In the genomic region with DNA sequence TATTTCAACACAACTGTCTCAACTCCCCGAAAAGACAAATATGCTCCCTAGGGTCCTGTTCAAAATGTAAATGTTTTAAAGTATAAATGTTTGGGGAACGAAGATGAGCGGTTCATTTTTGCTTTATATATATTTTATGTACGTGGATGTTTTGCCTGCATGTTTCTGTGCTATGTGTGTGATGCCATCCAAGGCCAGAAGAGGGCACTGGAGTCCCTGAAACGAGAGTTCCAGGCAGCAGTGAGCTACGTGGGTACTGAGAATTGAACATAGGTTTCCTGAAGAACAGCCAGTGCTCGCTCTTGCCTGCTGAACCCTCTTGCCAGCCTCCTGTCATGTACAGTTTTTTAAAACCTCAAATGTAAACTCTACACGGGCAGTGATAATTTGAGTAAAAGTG, we compare ENCODE assay signal across 12 mouse cellular contexts.
A peak's percentile ranks its signal among the peaks of the same experiment; 100 is the strongest.
DNase-seq lines count a peak whose midpoint lies in the region; ATAC-seq and TF ChIP-seq lines count a peak whose summit lies in the region.
"Had no signal": no experiment of that assay in that cellular context is flagged by ENCODE, and none has a peak within 500 bp of the region (broad histone marks: within the 10 kb centered on the region; RNA-seq: fewer than 3 reads in every experiment).

No protein-coding gene starts in this region.

- no peak overlapping the region for H3K9ac ChIP-seq in hindbrain, postnatal 0 days (replicated peaks; ENCODE audit: low read length)
- no peak overlapping the region for H3K9ac ChIP-seq in hindbrain, embryonic 16.5 days (ENCODE audit: low read depth, low read length)
- no peak overlapping the region for H3K9ac ChIP-seq in forebrain, embryonic 15.5 days (replicated peaks)
- H3K9ac ChIP-seq: hindbrain, embryonic 12.5 days; liver, embryonic 13.5 days had no signal

- no peak overlapping the region for H3K27ac ChIP-seq in hindbrain, postnatal 0 days
- no peak overlapping the region for H3K27ac ChIP-seq in hindbrain, embryonic 16.5 days (ENCODE audit: low read depth, low read length)
- no peak overlapping the region for H3K27ac ChIP-seq in thymus, adult 2 months (ENCODE audit: control insufficient read depth, insufficient read depth, low read length)
- no peak overlapping the region for H3K27ac ChIP-seq in forebrain, embryonic 15.5 days (replicated peaks)
- H3K27ac ChIP-seq: hindbrain, embryonic 12.5 days; liver, embryonic 13.5 days had no signal

- no peak for DNase-seq in hindbrain, postnatal 0 days (ENCODE audit: low spot score)
- DNase-seq in thymus, adult 2 months = peak; percentile 12
- no peak for DNase-seq in thymus, adult 18-20 months
- peak; percentile 21 for DNase-seq in c-Kit-positive CD71-positive TER-119-positive erythroid progenitor cells, embryonic 14.5 days (ENCODE audit: low spot score)
- DNase-seq in thymus, postnatal 4 days = peak; percentile 47
- no peak for DNase-seq in heart, postnatal 14 days
- DNase-seq: cerebellum, adult 8-10 months; gastrocnemius, postnatal 14 days; liver, embryonic 13.5 days had no signal

- no peak for TF ChIP-seq POLR2A in thymus, adult 2 months (IDR thresholded peaks at IDR 0.05; ENCODE audit: control insufficient read depth, extremely low read depth, insufficient read depth, low read length, poor library complexity)

- no peaks in the 10 kb centered on the region for H3K27me3 ChIP-seq in hindbrain, postnatal 0 days (ENCODE audit: insufficient read depth, low read length)
- no peaks in the 10 kb centered on the region for H3K27me3 ChIP-seq in hindbrain, embryonic 16.5 days (replicated peaks; ENCODE audit: control insufficient read depth, insufficient read depth, low read length)
- no peaks in the 10 kb centered on the region for H3K27me3 ChIP-seq in thymus, adult 2 months (ENCODE audit: control insufficient read depth, insufficient read depth, low read length)
- H3K27me3 ChIP-seq in forebrain, embryonic 15.5 days = no peaks in the 10 kb centered on the region
- H3K27me3 ChIP-seq: hindbrain, embryonic 12.5 days; liver, embryonic 13.5 days had no signal

- peak; percentile 38 for TF ChIP-seq CTCF in hindbrain, postnatal 0 days (IDR thresholded peaks at IDR 0.05; ENCODE audit: low read depth)
- no peak for TF ChIP-seq CTCF in thymus, adult 2 months (IDR thresholded peaks at IDR 0.05; ENCODE audit: borderline replicate concordance, control insufficient read depth, extremely low read depth, insufficient read depth, low read length, poor library complexity)

- no peaks in the 10 kb centered on the region for H3K36me3 ChIP-seq in hindbrain, postnatal 0 days (ENCODE audit: insufficient read depth, low read length)
- peaks cover 3% of the 10 kb centered on the region for H3K36me3 ChIP-seq in hindbrain, embryonic 16.5 days (ENCODE audit: control insufficient read depth, insufficient read depth, low read length)
- no peaks in the 10 kb centered on the region for H3K36me3 ChIP-seq in thymus, adult 2 months (ENCODE audit: control insufficient read depth, insufficient read depth, low read length)
- 0 out of 2 replicates have a peak, but pooled peaks cover 4% of the 10 kb centered on the region for H3K36me3 ChIP-seq in forebrain, embryonic 15.5 days

- no peak overlapping the region for H3K4me2 ChIP-seq in hindbrain, postnatal 0 days (ENCODE audit: low read depth, low read length)
- no peak overlapping the region for H3K4me2 ChIP-seq in hindbrain, embryonic 16.5 days (ENCODE audit: low read length)
- no peak overlapping the region for H3K4me2 ChIP-seq in forebrain, embryonic 15.5 days (replicated peaks)
- H3K4me2 ChIP-seq: hindbrain, embryonic 12.5 days; liver, embryonic 13.5 days had no signal

- H3K4me1 ChIP-seq in hindbrain, postnatal 0 days (ENCODE audit: insufficient read depth, low read length) = no peaks in the 10 kb centered on the region
- H3K4me1 ChIP-seq in hindbrain, embryonic 16.5 days (ENCODE audit: control insufficient read depth, insufficient read depth, low read depth, low read length) = no peaks in the 10 kb centered on the region
- H3K4me1 ChIP-seq in thymus, adult 2 months (replicated peaks; ENCODE audit: control insufficient read depth, insufficient read depth, low read length) = no peaks in the 10 kb centered on the region
- H3K4me1 ChIP-seq in forebrain, embryonic 15.5 days = no peaks in the 10 kb centered on the region
- H3K4me1 ChIP-seq: hindbrain, embryonic 12.5 days; liver, embryonic 13.5 days had no signal

- H3K9me3 ChIP-seq in hindbrain, postnatal 0 days (ENCODE audit: low read length) = no peaks in the 10 kb centered on the region
- no peaks in the 10 kb centered on the region for H3K9me3 ChIP-seq in hindbrain, embryonic 16.5 days (ENCODE audit: control insufficient read depth, low read length)
- no peaks in the 10 kb centered on the region for H3K9me3 ChIP-seq in forebrain, embryonic 15.5 days
- H3K9me3 ChIP-seq: hindbrain, embryonic 12.5 days; liver, embryonic 13.5 days had no signal

- 89% methylated on average over 8 of the region's 8 CpGs for WGBS in hindbrain, postnatal 0 days
- WGBS in hindbrain, embryonic 16.5 days = 91% methylated on average over 8 of the region's 8 CpGs
- WGBS in thymus, adult 2 months = 94% methylated on average over 8 of the region's 8 CpGs
- WGBS in forebrain, embryonic 15.5 days = 88% methylated on average over 8 of the region's 8 CpGs

- ATAC-seq in hindbrain, postnatal 0 days = no peak
- ATAC-seq in hindbrain, embryonic 16.5 days = no peak
- ATAC-seq in forebrain, embryonic 15.5 days (replicated peaks) = no peak

- intact Hi-C loops in heart, postnatal 14 days (cut with DNase I) = no loop called here

- H3K4me3 ChIP-seq in hindbrain, postnatal 0 days (ENCODE audit: low read length) = no peak overlapping the region
- no peak overlapping the region for H3K4me3 ChIP-seq in hindbrain, embryonic 16.5 days (ENCODE audit: low read length)
- no peak overlapping the region for H3K4me3 ChIP-seq in thymus, adult 2 months (ENCODE audit: control insufficient read depth, insufficient read depth, low read length)
- H3K4me3 ChIP-seq in forebrain, embryonic 15.5 days = no peak overlapping the region
- H3K4me3 ChIP-seq: hindbrain, embryonic 12.5 days; liver, embryonic 13.5 days had no signal

Comparison
In these comparisons a context has a peak if more than half of its experiments do, and no peak if none do; other contexts are left out.
1. DNase-seq: peak in thymus, adult 2 months (single experiment), c-Kit-positive CD71-positive TER-119-positive erythroid progenitor cells, embryonic 14.5 days (single experiment) and thymus, postnatal 4 days (single experiment); none in hindbrain, postnatal 0 days (single experiment), thymus, adult 18-20 months (0 of 2) and heart, postnatal 14 days (0 of 2).